ENCODE assay signal across 21 mouse cellular contexts in genomic region chr12:83551305-83551704, GRCm38 (mm10).
"Had no signal": no experiment of that assay in that cellular context is flagged by ENCODE, and none has a peak within 500 bp of the region (broad histone marks: within the 10 kb centered on the region; RNA-seq: fewer than 3 reads in every experiment).

No protein-coding gene starts in this region.

- H3K4me1 ChIP-seq: lung, embryonic 15.5 days; neural tube, embryonic 13.5 days; neural tube, embryonic 15.5 days had no signal

- H3K9ac ChIP-seq: lung, embryonic 15.5 days; neural tube, embryonic 13.5 days; neural tube, embryonic 15.5 days had no signal

- DNase-seq: lung, adult 2 months; lung, postnatal 14 days; lung, postnatal 36 days; midbrain, embryonic 14.5 days; retina, postnatal 1 day; right cerebral cortex, adult 18-20 months; right cerebral cortex, postnatal 25 days; right cerebral cortex, postnatal 4 days; spleen, adult 18-20 months; thymus, adult 18-20 months; thymus, postnatal 14 days; thymus, postnatal 36 days had no signal

- H3K27ac ChIP-seq: lung, embryonic 15.5 days; macrophage; neural tube, embryonic 13.5 days; neural tube, embryonic 15.5 days had no signal

- ATAC-seq: lung, postnatal 0 days; midbrain, embryonic 16.5 days had no signal

- H3K9me3 ChIP-seq: lung, embryonic 15.5 days; megakaryocyte, embryonic 14.5 days; neural tube, embryonic 13.5 days; neural tube, embryonic 15.5 days had no signal

- H3K4me3 ChIP-seq: lung, embryonic 15.5 days; megakaryocyte, embryonic 14.5 days; myocyte; neural tube, embryonic 13.5 days; neural tube, embryonic 15.5 days had no signal

- H3K27me3 ChIP-seq: lung, embryonic 15.5 days; megakaryocyte, embryonic 14.5 days; neural tube, embryonic 13.5 days; neural tube, embryonic 15.5 days had no signal

- H3K4me2 ChIP-seq: lung, embryonic 15.5 days; midbrain, embryonic 11.5 days; neural tube, embryonic 13.5 days; neural tube, embryonic 15.5 days had no signal
